Comparison of ENCODE assay signal across 15 mouse cellular contexts in the genomic region with DNA sequence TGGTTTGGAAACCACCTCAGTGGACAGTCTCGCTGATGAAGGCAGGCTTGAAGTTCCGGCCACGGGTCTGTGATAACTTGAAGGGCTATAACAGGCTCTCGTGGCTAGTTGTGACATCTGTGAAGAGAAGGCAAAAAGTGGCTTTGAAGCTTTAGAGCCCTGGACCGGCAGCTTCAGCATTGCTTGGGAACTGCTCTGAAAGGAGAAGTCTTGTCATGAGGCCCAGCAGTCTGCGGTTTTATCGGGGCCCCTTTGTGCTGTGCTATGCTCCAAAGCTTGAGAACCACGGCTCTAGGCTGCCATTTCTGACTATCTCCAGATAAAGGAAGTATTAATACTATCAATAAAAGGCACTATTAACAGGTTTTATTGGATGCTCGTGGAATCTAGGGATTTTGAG.
A peak's percentile ranks its signal among the peaks of the same experiment; 100 is the strongest.
DNase-seq lines count a peak whose midpoint lies in the region; ATAC-seq lines count a peak whose summit lies in the region.
"Had no signal": no experiment of that assay in that cellular context is flagged by ENCODE, and none has a peak within 500 bp of the region (broad histone marks: within the 10 kb centered on the region; RNA-seq: fewer than 3 reads in every experiment).

No protein-coding gene starts in this region.

- 61% methylated on average over 9 of the region's 9 CpGs for WGBS in heart, embryonic 16.5 days
- WGBS in heart, embryonic 12.5 days = 65% methylated on average over 9 of the region's 9 CpGs

- no peak overlapping the region for H3K4me3 ChIP-seq in heart, embryonic 16.5 days (ENCODE audit: low read length)
- no peak overlapping the region for H3K4me3 ChIP-seq in heart, embryonic 12.5 days
- H3K4me3 ChIP-seq: neural tube, embryonic 13.5 days had no signal

- no peak overlapping the region for H3K4me2 ChIP-seq in heart, embryonic 16.5 days (ENCODE audit: low read depth, low read length)
- H3K4me2 ChIP-seq in heart, embryonic 12.5 days = no peak overlapping the region
- H3K4me2 ChIP-seq: neural tube, embryonic 13.5 days had no signal

- H3K27me3 ChIP-seq in heart, embryonic 16.5 days (ENCODE audit: control insufficient read depth, insufficient read depth, low read length) = no peaks in the 10 kb centered on the region
- H3K27me3 ChIP-seq in heart, embryonic 12.5 days (replicated peaks) = no peaks in the 10 kb centered on the region
- H3K27me3 ChIP-seq: neural tube, embryonic 13.5 days had no signal

- H3K36me3 ChIP-seq in heart, embryonic 16.5 days (ENCODE audit: control insufficient read depth, insufficient read depth) = no peaks in the 10 kb centered on the region
- no peaks in the 10 kb centered on the region for H3K36me3 ChIP-seq in heart, embryonic 12.5 days
- H3K36me3 ChIP-seq: neural tube, embryonic 13.5 days had no signal

- H3K4me1 ChIP-seq in heart, embryonic 16.5 days (ENCODE audit: control insufficient read depth, insufficient read depth, low read length) = peaks cover 40% of the 10 kb centered on the region
- H3K4me1 ChIP-seq in heart, embryonic 12.5 days (replicated peaks) = peaks cover 31% of the 10 kb centered on the region

- DNase-seq in lung, postnatal 36 days = peak; percentile 52
- no peak for DNase-seq in lung, postnatal 10 days
- DNase-seq in c-Kit-positive CD71-negative TER-119-negative erythroid progenitor cells, embryonic 14.5 days (ENCODE audit: low read depth) = peak; percentile 44
- peak; percentile 34 to 51 for DNase-seq in monocyte, adult 2 months (ENCODE audit: low read depth in 1 of 2, low spot score in 2 of 2)
- DNase-seq in kidney, adult 11 months = no peak
- DNase-seq in adrenal gland, postnatal 4 days (ENCODE audit: low spot score in 2 of 2) = no peak
- DNase-seq: adrenal gland, postnatal 36 days; heart, postnatal 14 days; thymus, postnatal 36 days had no signal

- H3K9ac ChIP-seq in heart, embryonic 16.5 days (ENCODE audit: low read length) = no peak overlapping the region
- no peak overlapping the region for H3K9ac ChIP-seq in heart, embryonic 12.5 days
- H3K9ac ChIP-seq: neural tube, embryonic 13.5 days had no signal

- no peaks in the 10 kb centered on the region for H3K9me3 ChIP-seq in heart, embryonic 16.5 days (replicated peaks; ENCODE audit: control insufficient read depth, low read length)
- no peaks in the 10 kb centered on the region for H3K9me3 ChIP-seq in heart, embryonic 12.5 days (replicated peaks)
- H3K9me3 ChIP-seq: neural tube, embryonic 13.5 days had no signal

- H3K27ac ChIP-seq in heart, embryonic 16.5 days (ENCODE audit: low read length) = 0 out of 2 replicates have a peak overlapping the region, but pooled peaks have one; percentile 31
- no peak overlapping the region for H3K27ac ChIP-seq in heart, embryonic 12.5 days (ENCODE audit: poor library complexity, severe bottlenecking)
- H3K27ac ChIP-seq: kidney, postnatal 0 days; neural tube, embryonic 13.5 days had no signal

- ATAC-seq in heart, embryonic 16.5 days (replicated peaks; ENCODE audit: extremely low read depth, insufficient read depth, low FRiP score) = no peak
- ATAC-seq in heart, embryonic 12.5 days (ENCODE audit: insufficient number of reproducible peaks, low FRiP score) = no peak
- ATAC-seq: CD4-positive, CD25-positive, alpha-beta regulatory T cell, adult 4 months; midbrain, embryonic 16.5 days had no signal

Comparison
In these comparisons a context has a peak if more than half of its experiments do, and no peak if none do; other contexts are left out.
1. DNase-seq: peak in lung, postnatal 36 days (single experiment), c-Kit-positive CD71-negative TER-119-negative erythroid progenitor cells, embryonic 14.5 days (single experiment) and monocyte, adult 2 months (2 of 2); none in lung, postnatal 10 days (single experiment), kidney, adult 11 months (single experiment) and adrenal gland, postnatal 4 days (0 of 2).